Mouse (Mus musculus): Measurements from ENCODE around the gene Pnisr. TPM values are rescaled to one million over a fixed set of nuclear protein-coding genes. Genes with fewer than 3 reads are reported as not detected.

Pnisr gene
- polyA plus RNA-seq, 1 experiment from 2014 or later, result 184 TPM

DNA sequence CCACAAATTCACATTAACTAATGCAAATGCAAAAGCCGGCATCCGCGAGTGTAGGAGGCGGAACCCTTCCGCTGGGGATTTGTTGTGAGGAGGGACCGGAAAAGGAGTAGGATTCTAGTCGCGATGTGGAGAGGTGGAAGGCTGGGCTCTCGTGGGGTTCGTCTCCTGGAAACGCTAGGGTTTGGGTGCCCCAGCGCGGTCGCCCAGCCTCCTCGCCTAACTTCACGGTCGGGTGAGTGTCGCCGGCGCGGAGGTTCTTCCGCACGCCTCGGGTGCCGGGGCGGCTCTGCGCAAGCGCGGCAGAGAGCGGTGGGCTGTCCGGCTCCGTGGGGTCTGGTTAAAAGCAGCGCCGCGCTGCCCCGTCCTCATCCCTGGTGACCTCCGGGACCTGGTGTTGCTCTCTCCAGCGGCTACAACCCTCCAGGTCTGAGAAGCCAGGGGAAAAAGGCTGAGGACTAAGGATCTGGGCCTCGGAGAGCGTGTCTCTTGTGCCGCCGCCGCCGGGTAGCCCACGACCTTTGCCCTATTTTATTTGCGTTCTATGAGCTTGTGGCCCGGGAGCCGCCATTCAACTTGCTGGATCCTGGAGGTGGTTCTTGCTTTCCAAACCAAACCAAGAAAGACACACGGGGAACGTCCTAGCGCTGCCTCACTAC is 32.3 kb downstream of the Pnisr start, which contains the start of gene Coq3:
Gene Coq3, plus strand, starts transcription at position 109 of the 656 bp plus-strand sequence.
- peak within 1 kb of the TSS; percentile 79 for H3K27ac ChIP-seq
- H3K9me3 ChIP-seq, result no peaks in the 10 kb centered on the region
- H3K36me3 ChIP-seq, result peaks cover 5% of the 10 kb centered on the region
- peak within 1 kb of the TSS; percentile 75 for H3K9ac ChIP-seq
- ATAC-seq (ENCODE audit: low FRiP score, low read depth), result peak; percentile 92
- peak within 1 kb of the TSS; percentile 59 for H3K4me2 ChIP-seq (replicated peaks)
- WGBS, result under 1% methylated on average over 51 of the region's 51 CpGs
- H3K4me3 ChIP-seq, result peak within 1 kb of the TSS; percentile 63
- H3K27me3 ChIP-seq (replicated peaks), result no peaks in the 10 kb centered on the region
- H3K4me1 ChIP-seq, result no peaks in the 10 kb centered on the region

- H3K9me3 ChIP-seq, result no peaks in the 10 kb centered on the region
- no peak overlapping the region for H3K9ac ChIP-seq
- H3K27me3 ChIP-seq (replicated peaks), result no peaks in the 10 kb centered on the region
- H3K4me3 ChIP-seq, result no peak overlapping the region
- no peak overlapping the region for H3K4me2 ChIP-seq (replicated peaks)
- no peak for ATAC-seq (ENCODE audit: low FRiP score, low read depth)
- no peak overlapping the region for H3K27ac ChIP-seq
- no peaks in the 10 kb centered on the region for H3K4me1 ChIP-seq
- WGBS, result 95% methylated on average over 6 of the region's 6 CpGs
- no peaks in the 10 kb centered on the region for H3K36me3 ChIP-seq
Observed at GRCm38 (mm10) chr4:21882806-21883205, 35.4 kb downstream of the Pnisr start.

DNA sequence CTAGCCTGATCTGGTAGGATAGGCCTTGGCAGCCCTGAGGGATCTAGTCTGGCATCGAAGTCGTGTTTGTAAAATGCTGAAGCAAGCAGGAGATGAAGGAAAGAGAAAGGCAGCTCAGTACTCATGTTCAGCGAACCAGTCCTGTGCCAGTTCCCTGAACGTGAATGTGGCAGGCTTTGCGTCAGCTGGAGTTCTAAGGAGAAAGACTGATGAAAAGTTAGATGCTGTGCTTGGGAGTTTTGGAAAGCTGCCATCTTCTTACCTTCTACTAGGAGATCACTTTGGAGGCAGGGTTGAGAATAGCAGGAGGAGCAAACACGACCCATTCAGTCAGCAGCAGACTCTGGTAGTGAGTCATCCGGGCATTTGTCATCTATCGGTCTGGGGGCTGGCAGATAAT is 38.4 kb downstream of the Pnisr start:
- H3K9ac ChIP-seq, result no peak overlapping the region
- no peaks in the 10 kb centered on the region for H3K27me3 ChIP-seq (replicated peaks)
- 92% methylated on average over 8 of the region's 8 CpGs for WGBS
- no peak overlapping the region for H3K4me3 ChIP-seq
- no peak overlapping the region for H3K4me2 ChIP-seq (replicated peaks)
- ATAC-seq (ENCODE audit: low FRiP score, low read depth), result no peak
- H3K36me3 ChIP-seq, result no peaks in the 10 kb centered on the region
- no peaks in the 10 kb centered on the region for H3K9me3 ChIP-seq
- H3K27ac ChIP-seq, result no peak overlapping the region
- H3K4me1 ChIP-seq, result no peaks in the 10 kb centered on the region

Other genes starting within 250 kb of the Pnisr start
- gene Prdm13, start 161.6 kb upstream of the Pnisr start, polyA plus RNA-seq (2016; fragmentation: Nextera tagmentation; extraction: Ambion mirVana), result 12.6 and 13.3 TPM in 2 replicates
- 67.9 and 71.8 TPM in 2 replicates for gene Ccnc, start 119.9 kb upstream of the Pnisr start, polyA plus RNA-seq (2016; fragmentation: Nextera tagmentation; extraction: Ambion mirVana)
- gene Usp45, start 80.4 kb upstream of the Pnisr start, polyA plus RNA-seq (2016; fragmentation: Nextera tagmentation; extraction: Ambion mirVana), result 8.7 and 10.1 TPM in 2 replicates
- gene Tstd3, start 80.4 kb upstream of the Pnisr start, polyA plus RNA-seq (2016; fragmentation: Nextera tagmentation; extraction: Ambion mirVana), result 26.0 and 26.6 TPM in 2 replicates
- gene Coq3, start 32.1 kb downstream of the Pnisr start, polyA plus RNA-seq (2016; fragmentation: Nextera tagmentation; extraction: Ambion mirVana), result 10.4 and 10.9 TPM in 2 replicates
- gene Faxc, start 83.7 kb downstream of the Pnisr start, polyA plus RNA-seq (2016; fragmentation: Nextera tagmentation; extraction: Ambion mirVana), result 25.0 and 28.1 TPM in 2 replicates